Mouse (Mus musculus): Measurements from ENCODE around the gene Gm20388.
A peak's percentile ranks its signal among the peaks of the same experiment; 100 is the strongest.

The Gm20388 gene

GRCm38 (mm10) chr8:121697735-121698614 lies 1787.3 kb downstream of the Gm20388 start:
- no peak for DNase-seq (ENCODE audit: low spot score in 2 of 2)

- DNase-seq (ENCODE audit: low spot score in 2 of 2) = no peak
Measured at GRCm38 (mm10) chr8:121698615-121699101, 1788.0 kb downstream of the Gm20388 start.

- DNase-seq (ENCODE audit: low spot score in 2 of 2) = no peak
Measured at GRCm38 (mm10) chr8:121699936-121700335, 1789.3 kb downstream of the Gm20388 start.

GRCm38 (mm10) chr8:121705174-121705573 lies 1794.5 kb downstream of the Gm20388 start:
- DNase-seq (ENCODE audit: low spot score in 2 of 2) = no peak

- DNase-seq (ENCODE audit: low spot score in 2 of 2) = no peak
Measured at GRCm38 (mm10) chr8:121706956-121707355, 1796.3 kb downstream of the Gm20388 start.

GRCm38 (mm10) chr8:121708406-121708805 lies 1797.8 kb downstream of the Gm20388 start:
- no peak for DNase-seq (ENCODE audit: low spot score in 2 of 2)

- DNase-seq (ENCODE audit: low spot score in 2 of 2) = no peak
Measured at GRCm38 (mm10) chr8:121717502-121717901, 1806.9 kb downstream of the Gm20388 start.

GRCm38 (mm10) chr8:121717982-121718425 lies 1807.4 kb downstream of the Gm20388 start:
- peak; percentile 83 to 97 for DNase-seq (ENCODE audit: low spot score in 2 of 2)

- DNase-seq (ENCODE audit: low spot score in 2 of 2) = no peak
Measured at GRCm38 (mm10) chr8:121718925-121719324, 1808.3 kb downstream of the Gm20388 start.

GRCm38 (mm10) chr8:121721072-121721471 lies 1810.4 kb downstream of the Gm20388 start:
- DNase-seq (ENCODE audit: low spot score in 2 of 2) = no peak

- DNase-seq (ENCODE audit: low spot score in 2 of 2) = no peak
Measured at GRCm38 (mm10) chr8:121723846-121724245, 1813.2 kb downstream of the Gm20388 start.

GRCm38 (mm10) chr8:121727164-121727563 lies 1816.5 kb downstream of the Gm20388 start:
- no peak for DNase-seq (ENCODE audit: low spot score in 2 of 2)

- DNase-seq (ENCODE audit: low spot score in 2 of 2) = no peak
Measured at GRCm38 (mm10) chr8:121729323-121729722, 1818.7 kb downstream of the Gm20388 start, which contains the start of gene Jph3. Jph3 (plus strand) TSS chr8:121729623.

GRCm38 (mm10) chr8:121729754-121730153 lies 1819.1 kb downstream of the Gm20388 start:
- DNase-seq (ENCODE audit: low spot score in 2 of 2) = no peak

GRCm38 (mm10) chr8:121730170-121730569 lies 1819.5 kb downstream of the Gm20388 start:
- DNase-seq (ENCODE audit: low spot score in 2 of 2) = no peak

GRCm38 (mm10) chr8:121730646-121731045 lies 1820.0 kb downstream of the Gm20388 start:
- no peak for DNase-seq (ENCODE audit: low spot score in 2 of 2)

- no peak for DNase-seq (ENCODE audit: low spot score in 2 of 2)
Measured at GRCm38 (mm10) chr8:121731060-121731459, 1820.4 kb downstream of the Gm20388 start.

GRCm38 (mm10) chr8:121731471-121732333 lies 1821.1 kb downstream of the Gm20388 start:
- peak; percentile 40 to 83 for DNase-seq (ENCODE audit: low spot score in 2 of 2)

- no peak for DNase-seq (ENCODE audit: low spot score in 2 of 2)
Measured at GRCm38 (mm10) chr8:121732334-121732665, 1821.7 kb downstream of the Gm20388 start.

GRCm38 (mm10) chr8:121734262-121734661 lies 1823.6 kb downstream of the Gm20388 start:
- peak; percentile 78 to 80 for DNase-seq (ENCODE audit: low spot score in 2 of 2)

- DNase-seq (ENCODE audit: low spot score in 2 of 2) = no peak
Measured at GRCm38 (mm10) chr8:121736236-121736635, 1825.6 kb downstream of the Gm20388 start.

GRCm38 (mm10) chr8:121740721-121741120 lies 1830.1 kb downstream of the Gm20388 start:
- DNase-seq (ENCODE audit: low spot score in 2 of 2) = peak in 1 of 2 experiments; percentile 58

Data from left cerebral cortex, adult 9 months (tissue).